Mouse (Mus musculus): ENCODE data around the gene Rhod.

- TF ChIP-seq POLR2A (IDR thresholded peaks at IDR 0.05; ENCODE audit: insufficient read depth, low read depth, low read length), result no peak
- TF ChIP-seq EP300 (IDR thresholded peaks at IDR 0.05; ENCODE audit: insufficient read depth, low read depth, low read length), result no peak
Observed at GRCm38 (mm10) chr19:4398630-4398948, 40.6 kb downstream of the Rhod start.
